Mouse (Mus musculus): ENCODE measurements around the gene Vwa1.
"Not testable (repeated sequence)": the region's sequence is repeated elsewhere in the genome, so short reads cannot be mapped to it uniquely, and the experiment has no call there.

The Vwa1 gene

DNA sequence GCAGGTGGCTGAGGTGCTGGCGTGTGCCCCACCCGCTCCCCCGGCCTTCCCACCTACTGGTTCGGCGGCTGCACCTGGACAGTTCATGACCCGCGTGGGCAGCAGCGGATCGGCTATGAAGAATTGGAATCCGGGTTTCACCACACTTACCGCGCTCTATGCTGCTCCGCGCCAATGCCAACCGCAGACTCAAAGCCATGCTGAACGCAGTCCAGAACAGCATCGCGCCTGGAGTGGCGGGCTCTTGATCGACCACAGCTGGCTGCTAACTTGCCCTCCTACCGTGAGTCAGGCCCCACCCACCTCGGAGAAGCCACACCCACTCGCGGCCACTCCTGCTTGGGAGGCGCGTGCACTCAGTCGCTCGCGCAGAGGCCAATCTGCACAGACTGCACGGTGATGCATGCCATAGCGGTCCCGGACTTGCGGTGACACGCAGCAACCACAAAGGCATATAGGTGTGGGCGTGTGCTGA, at the start of gene Vwa1:
Gene Vwa1, minus strand, starts transcription at position 419 of the 475 bp plus-strand sequence.
- in situ Hi-C loops (cut with MboI; ENCODE audit: low sequenced_read_pairs), result no loop called here

DNA sequence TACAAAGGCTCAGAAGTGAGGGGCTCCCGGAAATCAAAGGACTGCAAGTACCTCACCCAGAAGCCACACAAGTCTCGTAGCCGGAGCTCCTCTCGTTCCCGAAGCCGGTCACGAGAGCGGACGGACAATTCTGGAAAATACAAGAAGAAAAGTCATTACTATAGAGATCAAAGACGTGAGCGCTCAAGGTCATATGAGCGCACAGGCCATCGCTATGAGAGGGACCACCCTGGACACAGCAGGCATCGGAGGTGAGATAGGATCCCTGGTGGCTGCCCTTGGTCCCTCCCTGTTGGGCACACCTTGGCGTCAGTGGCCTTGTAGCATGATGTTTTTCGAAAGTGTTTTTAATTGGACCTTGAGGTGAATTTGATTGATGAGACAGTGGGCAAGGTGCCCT, 48.9 kb upstream of the Vwa1 start:
- in situ Hi-C loops (cut with MboI; ENCODE audit: low sequenced_read_pairs), result no loop called here

DNA sequence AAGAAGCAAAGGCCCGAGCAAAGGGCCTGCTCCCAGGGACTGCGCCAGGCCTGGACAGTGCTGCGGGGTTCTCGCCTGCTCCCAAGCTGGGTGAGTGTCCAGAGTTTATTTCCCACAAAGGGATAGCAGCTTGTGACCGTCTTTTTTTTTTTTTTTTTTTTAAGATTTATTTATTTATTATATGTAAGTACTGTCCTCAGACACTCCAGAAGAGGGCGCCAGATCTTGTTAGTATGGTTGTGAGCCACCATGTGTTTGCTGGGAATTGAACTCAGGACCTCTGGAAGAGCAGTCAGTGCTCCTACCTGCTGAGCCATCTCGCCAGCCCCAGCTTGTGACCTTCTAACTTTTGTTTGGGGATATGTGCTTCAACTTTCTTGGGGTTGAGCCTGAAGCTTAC, 46.5 kb upstream of the Vwa1 start:
- in situ Hi-C loops (cut with MboI; ENCODE audit: low sequenced_read_pairs), result no loop called here

DNA sequence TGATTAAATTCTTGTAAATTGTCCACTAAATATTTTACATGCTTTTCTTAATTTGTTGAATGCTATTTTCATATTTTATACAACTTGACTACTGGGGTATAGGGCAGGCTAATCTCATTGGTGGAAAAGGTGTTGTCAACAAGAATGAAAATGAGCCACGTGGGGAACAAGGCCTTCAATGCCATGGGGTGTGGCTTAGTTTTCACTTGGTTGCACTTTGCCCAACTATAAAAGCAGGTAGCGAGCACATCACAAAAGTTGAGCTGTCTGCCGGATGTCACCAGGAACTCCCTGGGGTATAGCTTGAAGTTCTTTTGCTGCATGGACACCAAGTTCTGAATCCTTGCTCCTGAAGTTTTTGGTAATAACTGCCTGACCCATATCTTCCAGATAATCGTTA, 43.0 kb upstream of the Vwa1 start:
- in situ Hi-C loops (cut with MboI; ENCODE audit: low sequenced_read_pairs), result no loop called here

DNA sequence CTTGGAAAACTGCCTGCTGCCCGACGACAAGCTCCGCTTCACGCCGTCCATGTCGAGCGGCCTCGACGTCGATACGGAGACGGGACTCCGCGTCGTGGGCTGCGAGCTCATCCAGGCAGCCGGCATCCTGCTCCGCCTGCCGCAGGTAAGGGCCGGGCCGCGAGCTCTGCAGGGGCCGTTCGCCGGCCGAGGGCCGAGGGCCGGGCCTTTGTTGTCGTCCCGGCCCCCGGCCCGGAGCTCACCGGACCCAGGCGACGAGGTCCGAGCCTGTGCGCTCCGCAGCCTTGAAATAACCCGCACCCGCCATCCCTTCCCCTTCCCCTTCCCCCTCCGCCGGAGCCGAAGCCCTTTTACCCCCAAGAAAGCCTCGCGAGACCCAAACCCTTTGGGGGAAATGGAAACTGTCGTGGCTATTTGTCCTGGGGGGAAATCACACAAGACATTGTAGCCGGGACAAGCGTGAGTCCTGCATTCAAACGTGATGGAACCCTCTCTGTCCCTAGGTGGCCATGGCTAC, 38.2 kb upstream of the Vwa1 start:
- in situ Hi-C loops (cut with MboI; ENCODE audit: low sequenced_read_pairs), result no loop called here

DNA sequence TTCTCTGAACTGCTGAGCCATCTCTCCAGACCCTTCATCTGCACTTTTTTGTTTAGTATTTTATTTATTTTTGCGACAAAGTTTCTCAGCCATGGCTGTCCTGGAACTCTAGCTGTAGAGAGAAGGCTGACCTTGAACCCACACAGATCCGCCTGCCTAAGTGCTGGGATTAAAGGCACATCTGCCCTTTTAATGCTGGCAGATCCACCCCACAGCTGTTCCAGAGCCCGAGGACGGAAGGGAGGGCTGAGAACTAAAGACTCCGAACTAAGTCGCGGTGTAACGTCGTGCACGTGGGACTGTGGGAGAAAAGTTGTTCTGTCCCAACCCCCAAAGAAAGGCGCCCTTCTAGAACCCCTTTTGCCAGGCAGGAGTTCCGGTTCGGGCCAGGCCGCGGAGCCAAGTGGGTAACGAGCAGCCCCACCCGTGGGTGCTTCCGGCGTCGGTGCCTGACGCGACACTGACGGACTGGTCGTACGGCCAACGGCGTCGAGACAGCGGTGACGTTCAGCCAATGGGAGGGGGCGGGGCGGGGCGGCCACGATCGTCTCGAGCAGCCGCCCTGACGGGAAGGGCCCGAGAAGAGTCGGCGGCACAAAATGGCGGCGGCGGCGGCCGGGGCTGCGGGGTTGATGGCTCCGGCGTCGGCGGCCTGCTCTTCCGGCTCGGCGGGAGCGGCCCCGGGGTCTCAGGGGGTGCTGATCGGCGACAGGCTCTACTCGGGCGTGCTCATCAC, 37.6 kb upstream of the Vwa1 start, which contains the start of gene Ccnl2:
Gene Ccnl2, plus strand, starts transcription at position 561 of the 736 bp plus-strand sequence.
- in situ Hi-C loops (cut with MboI; ENCODE audit: low sequenced_read_pairs), result no loop called here

DNA sequence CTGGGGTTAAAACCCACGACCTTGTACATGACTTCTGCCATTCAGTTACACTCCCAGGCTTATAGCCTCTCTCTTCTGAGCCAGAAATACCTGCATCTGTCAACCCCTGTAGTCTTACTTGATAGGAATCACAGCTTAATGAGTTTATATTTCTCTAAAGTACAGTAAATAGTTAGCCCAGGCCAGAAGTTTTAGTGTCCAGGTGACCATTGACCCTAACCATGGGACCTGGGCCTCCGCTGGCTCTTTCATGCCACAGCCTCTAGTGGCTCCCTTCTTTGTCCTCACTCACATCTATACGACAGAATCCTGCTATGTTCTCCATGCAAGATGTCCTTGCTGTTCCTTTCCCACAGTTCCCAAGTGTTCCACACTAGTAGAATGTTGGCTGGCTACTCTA, 33.3 kb upstream of the Vwa1 start:
- in situ Hi-C loops (cut with MboI; ENCODE audit: low sequenced_read_pairs), result no loop called here

DNA sequence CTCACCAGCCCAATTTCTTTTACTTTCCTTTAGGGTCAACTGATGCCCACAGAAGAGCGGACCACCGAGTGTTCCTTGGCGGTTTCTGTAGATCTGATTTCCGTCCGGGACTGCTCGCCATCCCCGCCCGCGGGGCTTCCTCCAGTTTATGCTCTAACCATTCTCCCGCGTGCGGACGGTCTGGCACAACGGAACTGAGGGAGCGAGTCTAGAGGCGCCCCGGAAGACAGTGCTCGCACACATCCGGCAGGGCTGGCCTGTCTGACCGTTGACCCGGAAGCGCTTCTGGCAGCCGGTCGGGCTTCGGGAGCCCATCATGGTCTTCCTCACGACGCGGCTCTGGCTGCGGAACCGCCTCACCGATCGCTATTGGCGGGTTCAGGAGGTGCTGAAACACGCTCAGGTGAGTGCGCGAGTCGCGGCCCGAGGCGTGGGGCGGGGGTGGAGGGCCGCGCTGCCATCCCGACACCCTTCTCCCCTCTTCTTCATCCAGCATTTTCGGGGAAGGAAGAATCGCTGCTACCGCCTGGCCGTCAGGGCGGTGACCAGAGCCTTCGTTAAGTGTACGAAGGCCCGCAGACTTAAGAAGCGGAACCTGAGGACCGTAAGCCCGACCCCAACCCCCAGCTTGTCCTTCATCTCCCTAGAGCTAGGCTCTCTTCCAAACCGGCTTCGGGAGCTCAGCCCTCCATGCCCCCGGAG, 29.0 kb upstream of the Vwa1 start:
- in situ Hi-C loops (cut with MboI; ENCODE audit: low sequenced_read_pairs), result no loop called here

DNA sequence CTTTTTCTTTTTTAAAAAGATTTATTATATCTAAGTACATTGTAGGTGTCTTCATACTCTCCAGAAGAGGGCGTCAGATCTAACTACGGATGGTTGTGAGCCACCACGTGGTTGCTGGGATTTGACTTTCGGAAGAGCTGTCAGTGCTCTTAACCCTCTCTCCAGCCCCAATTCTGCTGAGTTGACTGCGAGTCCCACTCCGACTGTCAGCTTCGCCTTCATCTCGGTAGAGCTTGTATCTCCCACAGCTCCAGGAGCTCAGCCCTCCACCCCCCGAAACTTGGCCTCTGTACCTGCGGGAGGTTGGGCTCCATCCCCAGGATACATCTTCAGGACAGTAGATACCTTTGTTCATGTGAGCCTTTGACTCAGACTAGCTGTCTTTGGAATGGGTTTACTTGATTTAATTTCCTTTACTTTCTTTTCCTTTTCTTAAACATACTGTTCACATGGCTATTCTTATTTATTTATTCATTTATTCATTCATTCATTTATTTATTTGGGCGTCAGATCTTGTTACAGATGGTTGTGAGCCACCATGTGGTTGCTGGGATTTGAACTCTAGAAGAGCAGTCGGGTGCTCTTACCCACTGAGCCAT, 28.3 kb upstream of the Vwa1 start, which contains the start of gene Mrpl20:
Gene Mrpl20, plus strand, starts transcription at position 138 of the 599 bp plus-strand sequence.
- in situ Hi-C loops (cut with MboI; ENCODE audit: low sequenced_read_pairs), result no loop called here

DNA sequence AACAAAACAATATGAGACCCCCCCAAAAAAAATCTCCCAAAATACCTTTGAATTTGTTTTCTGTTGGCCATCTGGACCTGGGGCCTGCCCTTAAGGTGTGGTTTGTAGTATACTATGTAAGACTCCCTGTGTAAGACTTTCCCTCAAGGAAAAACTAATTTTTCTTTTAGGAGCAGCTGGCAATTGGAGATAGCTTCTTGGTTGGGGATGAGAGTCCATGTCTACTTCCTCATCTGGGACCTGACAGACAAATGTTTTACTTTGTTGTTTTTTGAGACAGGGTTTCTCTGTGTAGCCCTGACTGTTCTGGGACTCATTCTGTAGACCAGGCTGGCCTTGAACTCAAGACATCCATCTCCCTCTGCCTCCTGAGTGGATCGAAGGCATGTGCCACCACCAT, 27.6 kb upstream of the Vwa1 start:
- in situ Hi-C loops (cut with MboI; ENCODE audit: low sequenced_read_pairs), result no loop called here

DNA sequence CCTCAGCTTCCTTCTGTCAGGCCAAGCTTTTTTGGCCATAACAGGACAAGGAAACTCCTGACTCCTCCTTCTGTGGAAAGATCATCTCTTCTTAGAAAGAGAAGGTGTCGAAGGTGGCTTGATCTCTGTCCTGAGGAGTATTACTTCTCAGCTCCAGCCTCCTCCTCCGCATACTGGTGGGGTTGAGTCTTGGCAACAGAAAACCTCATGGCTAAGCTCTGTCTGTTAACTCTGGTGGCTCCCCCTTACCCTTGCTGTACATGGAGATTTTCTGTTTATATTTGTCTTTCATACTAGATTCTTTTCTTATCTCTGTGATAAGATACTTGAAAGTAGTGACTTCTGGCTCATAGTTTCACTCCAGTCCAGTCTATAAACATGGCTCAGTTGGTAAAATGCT, 19.2 kb upstream of the Vwa1 start:
- in situ Hi-C loops (cut with MboI; ENCODE audit: low sequenced_read_pairs), result no loop called here

DNA sequence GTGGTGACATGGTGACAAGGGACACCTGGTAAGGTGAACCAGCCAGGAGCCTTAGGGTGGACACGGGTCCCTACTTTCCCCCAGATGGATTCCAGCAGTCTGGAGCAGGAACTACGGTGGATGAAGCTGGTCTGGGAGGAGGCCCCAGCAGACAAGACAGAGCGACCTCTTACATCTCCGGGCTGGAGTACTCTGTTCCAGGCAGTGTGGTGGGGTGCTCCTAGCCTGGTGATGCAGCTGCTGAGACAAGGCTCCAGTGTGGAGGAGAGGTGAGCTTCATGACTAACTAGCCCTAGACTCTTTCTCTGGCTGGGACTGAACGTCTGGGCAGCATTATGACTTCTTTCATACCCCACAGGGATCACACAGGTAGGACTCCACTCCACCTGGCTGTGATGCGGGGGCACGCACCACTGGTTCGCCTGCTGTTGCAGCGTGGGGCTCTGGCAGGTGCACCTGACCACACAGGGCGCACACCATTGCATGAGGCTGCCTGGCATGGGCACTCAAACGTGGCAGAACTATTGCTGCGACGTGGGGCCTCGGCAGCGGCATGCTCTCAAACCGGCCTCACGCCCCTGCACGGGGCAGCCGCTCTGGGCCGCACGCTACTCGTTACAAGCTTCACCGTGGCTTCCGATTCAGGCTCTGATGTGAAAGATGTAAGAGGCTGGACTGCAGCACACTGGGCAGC, 16.9 kb upstream of the Vwa1 start:
- in situ Hi-C loops (cut with MboI; ENCODE audit: low sequenced_read_pairs), result no loop called here

DNA sequence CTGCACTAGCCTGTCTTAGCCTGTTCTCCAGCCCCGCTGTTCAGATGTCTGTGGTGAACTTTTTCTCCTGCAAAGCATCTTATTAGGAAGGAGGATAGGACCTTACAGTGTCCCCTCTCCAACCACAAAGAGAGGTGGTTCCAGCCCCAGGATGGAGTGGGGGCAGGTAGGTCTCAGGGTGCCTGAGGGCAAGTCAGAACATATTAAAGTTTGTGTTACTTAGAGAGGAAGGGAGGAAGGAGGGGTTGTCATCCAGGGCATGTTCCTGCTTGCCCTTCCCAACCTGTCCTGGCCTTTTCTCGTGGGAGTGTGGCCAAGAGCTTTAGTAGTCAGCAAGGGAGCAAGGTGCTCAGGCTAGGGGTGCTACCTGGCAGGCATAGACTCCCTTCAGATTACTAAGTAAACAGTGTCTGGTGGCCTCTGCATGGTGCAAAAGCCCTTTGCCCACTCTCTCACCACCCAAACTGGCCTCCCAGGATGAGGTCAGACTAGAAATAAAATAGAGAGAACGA, 16.2 kb upstream of the Vwa1 start:
- in situ Hi-C loops (cut with MboI; ENCODE audit: low sequenced_read_pairs), result no loop called here

DNA sequence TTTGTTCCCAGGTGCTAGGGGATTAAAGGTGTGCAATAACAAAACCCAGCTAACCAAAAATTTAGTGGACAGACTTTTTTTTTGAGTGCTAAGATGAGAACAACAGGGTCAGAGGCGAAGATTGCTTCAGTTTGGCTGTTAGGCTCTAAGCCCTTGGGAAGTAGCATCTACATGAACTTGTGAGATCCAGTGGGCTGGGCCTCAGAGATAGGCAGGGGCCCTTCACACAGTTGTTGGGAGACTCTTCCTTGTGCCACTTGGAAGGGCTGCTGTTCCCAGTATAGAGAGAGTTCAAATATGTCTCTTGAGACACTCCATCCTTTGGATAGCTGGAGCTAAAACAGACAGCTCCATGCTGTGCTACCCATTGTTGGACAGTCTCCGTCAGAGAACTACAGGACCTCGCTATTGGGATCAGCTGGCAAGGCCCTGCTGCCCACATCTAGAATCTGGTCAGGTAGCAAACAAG, 15.6 kb upstream of the Vwa1 start, which contains the start of gene Ankrd65:
Gene Ankrd65, plus strand, starts transcription at position 419 of the 469 bp plus-strand sequence.
- in situ Hi-C loops (cut with MboI; ENCODE audit: low sequenced_read_pairs), result no loop called here

DNA sequence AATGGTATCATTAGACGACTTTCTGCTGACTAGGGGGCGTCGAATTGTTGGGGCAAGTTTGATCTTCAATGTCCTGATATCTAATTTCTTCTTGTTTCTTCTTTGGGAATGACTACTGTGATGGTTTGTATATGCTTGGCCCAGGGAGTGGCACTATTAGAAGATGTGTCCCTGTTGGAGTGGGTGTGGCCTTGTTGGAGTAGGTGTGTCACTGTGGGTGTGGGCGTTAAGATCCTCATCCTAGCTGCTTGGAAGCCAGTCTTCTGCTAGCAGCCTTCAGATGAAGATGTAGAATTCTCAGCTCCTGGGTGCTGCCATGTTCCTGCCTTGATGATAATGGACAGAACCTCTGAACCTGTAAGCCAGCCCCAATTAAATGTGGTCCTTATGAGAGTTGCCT, 14.3 kb upstream of the Vwa1 start:
- in situ Hi-C loops (cut with MboI; ENCODE audit: low sequenced_read_pairs), result not testable (repeated sequence)

DNA sequence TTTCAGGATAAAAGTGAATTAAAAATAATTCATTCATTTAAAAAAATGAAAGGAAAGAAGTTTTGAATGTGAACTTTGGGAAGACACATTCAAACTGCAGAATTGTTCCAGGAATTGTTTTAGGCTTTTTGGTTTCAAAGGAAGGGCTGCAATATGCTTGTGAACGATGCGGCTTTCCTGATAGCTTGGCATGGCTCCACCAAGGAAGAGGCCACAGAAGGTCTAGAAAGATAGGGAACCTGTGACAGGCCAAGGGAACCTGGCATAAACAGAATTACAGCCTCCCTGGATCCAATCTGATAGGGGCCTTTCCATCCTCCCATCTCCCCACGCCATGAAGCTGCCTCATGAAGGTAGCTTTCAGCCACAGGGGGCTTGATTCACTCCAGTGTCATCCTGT, 13.8 kb upstream of the Vwa1 start:
- in situ Hi-C loops (cut with MboI; ENCODE audit: low sequenced_read_pairs), result no loop called here

DNA sequence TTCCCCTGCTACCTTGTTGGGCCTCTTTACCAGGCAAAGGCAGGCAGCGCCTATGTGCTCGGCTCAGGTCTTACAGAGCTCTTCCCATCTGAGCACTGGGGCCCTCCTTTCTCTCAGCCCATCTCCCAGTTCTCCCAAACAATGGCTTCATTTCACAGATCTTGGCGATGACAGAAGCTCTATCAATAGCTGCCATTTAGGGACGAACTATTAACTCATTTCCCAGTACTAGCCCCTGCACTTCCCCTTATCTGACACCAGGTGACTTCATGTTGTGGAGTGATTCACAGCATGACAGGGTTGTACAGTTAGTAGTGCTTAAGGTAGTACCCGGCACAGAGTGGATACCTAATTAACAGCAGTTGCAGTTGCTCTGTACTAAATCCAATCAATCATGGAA, 11.3 kb upstream of the Vwa1 start, which contains the start of gene Tmem88b:
Gene Tmem88b, minus strand, starts transcription at position 56 of the 400 bp plus-strand sequence.
- in situ Hi-C loops (cut with MboI; ENCODE audit: low sequenced_read_pairs), result no loop called here

DNA sequence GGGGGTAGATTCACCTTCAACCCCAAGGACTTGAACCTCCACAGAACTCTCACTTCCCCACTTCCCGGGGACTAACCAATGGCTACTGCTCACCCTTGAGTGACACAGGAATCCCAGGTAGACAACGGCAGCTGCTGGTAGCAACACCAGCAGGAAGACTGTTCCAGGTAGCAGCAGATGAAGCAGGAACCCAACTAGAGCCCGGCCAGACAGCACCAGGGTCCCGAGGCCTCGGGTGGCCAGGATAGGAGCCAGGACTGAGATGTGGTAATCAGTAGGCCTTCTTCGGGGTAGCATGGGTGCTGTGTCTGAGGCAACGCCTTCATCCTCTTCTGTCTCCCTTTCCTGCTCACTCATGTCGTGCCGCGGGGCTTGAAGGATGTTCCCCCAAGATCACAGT, 10.7 kb upstream of the Vwa1 start:
- in situ Hi-C loops (cut with MboI; ENCODE audit: low sequenced_read_pairs), result no loop called here

DNA sequence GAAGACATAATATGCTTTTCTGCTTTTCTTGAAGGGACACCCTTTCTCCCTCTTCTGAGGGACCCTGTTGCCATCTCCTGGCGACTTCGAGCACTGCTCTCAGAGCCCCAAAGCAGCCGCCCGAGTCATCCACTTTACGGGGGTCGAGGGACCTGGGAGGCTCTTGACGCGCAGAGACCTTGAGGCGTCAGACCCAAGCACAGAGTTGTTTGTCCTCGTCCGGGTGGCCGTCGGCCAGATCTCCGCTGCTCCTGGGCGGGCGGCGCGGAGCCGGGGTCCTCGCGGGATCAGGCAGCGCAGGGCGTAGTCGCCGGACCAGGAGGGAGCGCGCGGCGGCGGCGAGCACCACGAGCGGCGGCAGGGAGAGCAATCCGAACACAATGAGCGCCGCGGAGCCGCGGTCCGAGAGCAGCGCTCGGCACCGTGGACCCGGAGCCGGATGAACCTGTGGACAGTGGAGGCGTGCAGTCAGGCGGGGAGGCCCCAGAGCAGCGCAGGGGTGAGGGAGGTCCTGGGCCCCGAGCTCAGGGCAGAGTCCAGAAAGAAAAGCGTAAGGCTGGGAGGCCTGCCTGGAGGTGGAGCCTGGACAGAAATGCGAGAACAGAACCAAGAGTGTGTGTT, 9.7 kb upstream of the Vwa1 start:
- in situ Hi-C loops (cut with MboI; ENCODE audit: low sequenced_read_pairs), result no loop called here

DNA sequence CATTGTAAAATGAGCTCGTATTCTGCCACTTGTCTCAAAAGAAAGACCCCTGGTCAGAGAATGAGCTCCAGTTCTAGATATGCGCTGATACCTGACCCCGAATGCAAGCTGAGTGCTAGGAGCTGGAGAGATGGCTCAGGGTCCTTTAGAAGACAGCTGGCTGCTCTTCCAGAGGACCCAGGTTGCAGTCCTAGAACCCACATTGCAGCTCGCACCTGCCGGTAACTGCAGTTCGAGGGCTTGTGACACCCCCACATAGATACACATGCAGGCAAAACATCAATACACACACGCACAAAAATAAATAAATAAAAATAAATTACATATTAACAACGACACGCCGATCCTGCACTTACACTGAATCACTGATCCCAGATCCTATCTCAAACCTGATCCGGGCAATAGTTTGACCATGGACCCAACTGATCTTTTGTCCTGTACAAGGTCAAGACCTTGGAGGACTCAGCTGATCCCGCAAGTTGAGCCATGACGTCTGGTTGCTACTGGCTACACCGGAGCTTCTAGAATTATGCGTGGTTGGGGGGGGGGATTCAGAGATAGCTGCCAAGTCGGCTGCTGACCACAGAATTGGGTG, 9.1 kb upstream of the Vwa1 start:
- in situ Hi-C loops (cut with MboI; ENCODE audit: low sequenced_read_pairs), result no loop called here

All from CH12F3 (cell line).